Mouse (Mus musculus): Measurements from ENCODE around the gene Rpgrip1l.

DNA sequence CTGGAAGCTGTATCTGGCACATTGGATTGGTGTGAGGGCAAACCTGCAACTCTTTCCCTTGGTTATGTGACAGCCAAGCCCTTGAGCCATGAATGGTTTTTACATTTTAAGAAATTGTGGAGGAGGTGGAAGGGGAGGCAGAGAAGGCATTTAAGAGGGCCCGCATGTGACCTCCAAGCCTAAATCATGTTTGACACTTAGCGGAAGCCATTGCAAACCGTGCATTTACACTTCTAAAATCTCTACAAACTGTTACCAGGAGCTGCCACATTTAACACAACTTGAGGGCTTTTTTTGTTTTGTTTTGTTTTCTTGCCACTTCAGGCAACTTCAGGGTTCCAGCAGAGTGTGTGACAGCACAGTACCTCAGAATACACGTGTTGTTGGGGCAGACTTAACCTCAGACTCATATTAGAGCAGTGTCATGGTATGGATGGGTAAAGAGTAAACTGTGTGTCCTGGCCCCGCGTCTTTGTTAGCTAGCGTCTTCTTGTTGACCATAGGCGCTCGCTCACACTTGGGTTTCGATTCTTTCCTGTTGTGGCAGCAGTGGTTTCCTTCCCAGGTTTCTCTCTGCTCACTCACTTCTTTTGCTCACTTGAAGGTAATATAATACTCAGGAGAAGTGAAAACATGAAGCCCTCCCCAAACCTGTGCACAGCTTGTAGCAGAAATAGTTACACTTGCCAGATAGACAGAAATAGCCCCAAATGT, 47.7 kb upstream of the Rpgrip1l start:
- no peak for TF ChIP-seq CTCF (IDR thresholded peaks at IDR 0.05; ENCODE audit: borderline replicate concordance, control insufficient read depth, extremely low read depth, insufficient read depth, low read length, poor library complexity)
- no peak for TF ChIP-seq POLR2A (IDR thresholded peaks at IDR 0.05; ENCODE audit: control insufficient read depth, extremely low read depth, insufficient read depth, low read length, poor library complexity)
